7 mouse cellular contexts compared by ENCODE assay signal in genomic region chr1:127679498-127680133, GRCm38 (mm10). TPM values are rescaled to one million over a fixed set of nuclear protein-coding genes. Genes with fewer than 3 reads are reported as not detected.
A peak's percentile ranks its signal among the peaks of the same experiment; 100 is the strongest.
DNase-seq lines count a peak whose midpoint lies in the region; ATAC-seq and TF ChIP-seq lines count a peak whose summit lies in the region.

Gene Tmem163, minus strand, starts transcription at chr1:127679548.

- H3K4me1 ChIP-seq in forebrain, embryonic 15.5 days, result peaks cover 28% of the 10 kb centered on the region
- H3K4me1 ChIP-seq in kidney, embryonic 16.5 days (ENCODE audit: insufficient read depth, low read length), result peaks cover 15% of the 10 kb centered on the region
- no peaks in the 10 kb centered on the region for H3K4me1 ChIP-seq in lung, postnatal 0 days (ENCODE audit: insufficient read depth, low read depth, low read length)

- no peak within 1 kb of the TSS for H3K9ac ChIP-seq in forebrain, embryonic 15.5 days (replicated peaks)
- no peak within 1 kb of the TSS for H3K9ac ChIP-seq in kidney, embryonic 16.5 days (replicated peaks; ENCODE audit: low read length)
- no peak within 1 kb of the TSS for H3K9ac ChIP-seq in lung, postnatal 0 days (replicated peaks; ENCODE audit: low read depth)

- TF ChIP-seq CTCF in lung, postnatal 0 days (IDR thresholded peaks at IDR 0.05), result peak; percentile 85

- 8% methylated on average over 18 of the region's 18 CpGs for WGBS in forebrain, embryonic 15.5 days
- WGBS in kidney, embryonic 16.5 days, result 14% methylated on average over 18 of the region's 18 CpGs
- 24% methylated on average over 18 of the region's 18 CpGs for WGBS in lung, postnatal 0 days

- H3K4me2 ChIP-seq in forebrain, embryonic 15.5 days (replicated peaks), result peak within 1 kb of the TSS; percentile 94
- peak within 1 kb of the TSS; percentile 70 for H3K4me2 ChIP-seq in kidney, embryonic 16.5 days (replicated peaks; ENCODE audit: low read depth, low read length)
- peak within 1 kb of the TSS; percentile 97 for H3K4me2 ChIP-seq in lung, postnatal 0 days (replicated peaks; ENCODE audit: low read depth, low read length)

- no peak within 1 kb of the TSS for H3K27ac ChIP-seq in forebrain, embryonic 15.5 days (replicated peaks)
- no peak within 1 kb of the TSS for H3K27ac ChIP-seq in kidney, embryonic 16.5 days (ENCODE audit: low read length)
- no peak within 1 kb of the TSS for H3K27ac ChIP-seq in lung, postnatal 0 days (ENCODE audit: low read length)

- TF ChIP-seq EP300 in lung, postnatal 0 days (IDR thresholded peaks at IDR 0.05), result no peak

- peaks cover 18% of the 10 kb centered on the region; the same call in 1 of the 2 replicates for H3K27me3 ChIP-seq in forebrain, embryonic 15.5 days
- peaks cover 66% of the 10 kb centered on the region for H3K27me3 ChIP-seq in kidney, embryonic 16.5 days (ENCODE audit: insufficient read depth, low read length)
- H3K27me3 ChIP-seq in lung, postnatal 0 days (replicated peaks; ENCODE audit: insufficient read depth, low read length), result peaks cover 33% of the 10 kb centered on the region

- no peaks in the 10 kb centered on the region for H3K36me3 ChIP-seq in forebrain, embryonic 15.5 days
- no peaks in the 10 kb centered on the region for H3K36me3 ChIP-seq in kidney, embryonic 16.5 days (ENCODE audit: insufficient read depth, low read length)
- H3K36me3 ChIP-seq in lung, postnatal 0 days (ENCODE audit: insufficient read depth, low read length), result no peaks in the 10 kb centered on the region

- peak within 1 kb of the TSS; percentile 52 for H3K4me3 ChIP-seq in forebrain, embryonic 15.5 days
- H3K4me3 ChIP-seq in kidney, embryonic 16.5 days (ENCODE audit: low read length), result peak within 1 kb of the TSS; percentile 45; the same call in 1 of the 2 replicates
- peak within 1 kb of the TSS; percentile 54; the same call in 1 of the 2 replicates for H3K4me3 ChIP-seq in lung, postnatal 0 days (ENCODE audit: low read depth, low read length)

- no peaks in the 10 kb centered on the region for H3K9me3 ChIP-seq in forebrain, embryonic 15.5 days
- H3K9me3 ChIP-seq in kidney, embryonic 16.5 days (ENCODE audit: low read length), result no peaks in the 10 kb centered on the region
- no peaks in the 10 kb centered on the region for H3K9me3 ChIP-seq in lung, postnatal 0 days (ENCODE audit: low read length)

- DNase-seq in 416B (ENCODE audit: low read depth), result peak; percentile 40
- peak; percentile 56 for DNase-seq in CD4-positive helper T cell, adult 2 months (ENCODE audit: low read depth, low spot score)
- peak; percentile 30 for DNase-seq in c-Kit-positive CD71-positive TER-119-negative erythroid progenitor cells, embryonic 14.5 days (ENCODE audit: low read depth)
- DNase-seq in lung, postnatal 0 days (ENCODE audit: low spot score), result peak; percentile 50
- peak; percentile 80 for DNase-seq in retina, postnatal 1 day

- no peak for ATAC-seq in forebrain, embryonic 15.5 days (replicated peaks)
- ATAC-seq in kidney, embryonic 16.5 days (ENCODE audit: low FRiP score, low TSS enrichment), result no peak
- ATAC-seq in lung, postnatal 0 days, result no peak

RNA-seq across cellular contexts. Expression of gene Tmem163, which starts in this region (rescaled TPM):
- 17.3 and 18.8 TPM in 2 replicates for polyA plus RNA-seq in forebrain, embryonic 15.5 days (2015; fragmentation: Nextera tagmentation; extraction: Ambion mirVana)
- polyA plus RNA-seq in kidney, embryonic 16.5 days (2015; fragmentation: Nextera tagmentation; extraction: Ambion mirVana), result 0.99 and 1.7 TPM in 2 replicates
- 19.6 and 20.0 TPM in 2 replicates for polyA plus RNA-seq in lung, postnatal 0 days (2015; fragmentation: Nextera tagmentation; extraction: Ambion mirVana)

Comparison
In these comparisons a context has a peak if more than half of its experiments do, and no peak if none do; other contexts are left out.
1. DNase-seq: peak in every context shown above with its lines; median percentile 80 in retina, postnatal 1 day; 56 in CD4-positive helper T cell, adult 2 months; 50 in lung, postnatal 0 days; 40 in 416B; 30 in c-Kit-positive CD71-positive TER-119-negative erythroid progenitor cells, embryonic 14.5 days.